Mouse (Mus musculus): ENCODE data around the gene Taf12. TPM values are rescaled to one million over a fixed set of nuclear protein-coding genes. Genes with fewer than 3 reads are reported as not detected.

Taf12 gene
- polyA plus RNA-seq, 1 experiment from 2014 or later: 46.6 TPM

DNA sequence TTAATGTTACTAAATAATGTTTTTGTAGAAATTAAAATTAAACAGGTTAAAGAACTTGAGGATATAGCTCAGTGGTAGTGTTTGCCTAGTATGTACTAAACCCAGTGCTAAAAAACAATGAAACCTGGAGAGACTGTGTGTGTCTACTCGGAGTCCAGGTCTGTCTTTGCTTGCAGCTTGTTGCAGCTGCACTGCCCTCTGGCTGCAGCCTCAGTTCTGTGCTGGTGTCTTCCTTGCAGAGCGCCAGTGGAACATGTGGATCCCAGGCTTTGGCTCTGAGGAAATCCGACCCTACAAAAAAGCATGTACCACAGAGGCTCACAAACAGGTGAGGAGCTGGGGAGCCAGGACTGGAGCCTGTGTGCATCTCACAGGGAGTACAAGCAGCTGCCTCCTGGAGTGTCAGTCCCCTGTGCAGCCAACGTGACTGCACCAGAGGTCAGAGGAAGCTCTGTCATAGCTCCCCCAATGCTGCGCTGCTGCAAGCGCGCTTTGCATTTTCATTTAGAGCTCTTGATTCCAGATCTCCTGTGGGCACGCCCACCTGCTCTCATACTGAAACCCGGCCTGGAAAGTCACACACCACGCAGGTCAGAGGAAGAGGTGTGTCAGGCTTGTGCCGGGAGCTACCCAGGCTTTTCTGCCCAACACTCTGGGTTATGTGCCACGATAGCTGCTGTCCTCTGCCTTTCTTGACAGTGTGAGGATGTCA is 17.6 kb downstream of the Taf12 start:
- Histone ChIP-seq H3K4me1 (ENCODE audit: control insufficient read depth, insufficient read depth, low read length) (no peaks in the 10 kb centered on the region), H3K27ac (ENCODE audit: low read depth, low read length) (no peak overlapping the region), H3K9ac (ENCODE audit: low read depth, low read length) (no peak overlapping the region), H3K27me3 (ENCODE audit: control insufficient read depth, insufficient read depth, low read length) (no peaks in the 10 kb centered on the region), H3K36me3 (ENCODE audit: control insufficient read depth, insufficient read depth, low read length) (peaks cover 21% of the 10 kb centered on the region), H3K4me2 (replicated peaks; ENCODE audit: low read depth, low read length) (no peak overlapping the region), H3K9me3 (ENCODE audit: control insufficient read depth, low read length) (peaks cover 3% of the 10 kb centered on the region; the same call in 1 of the 2 replicates), H3K4me3 (ENCODE audit: low read length) (no peak overlapping the region)
- WGBS: 86% methylated on average over 12 of the region's 12 CpGs
- ATAC-seq (ENCODE audit: low FRiP score, low TSS enrichment): no peak

DNA sequence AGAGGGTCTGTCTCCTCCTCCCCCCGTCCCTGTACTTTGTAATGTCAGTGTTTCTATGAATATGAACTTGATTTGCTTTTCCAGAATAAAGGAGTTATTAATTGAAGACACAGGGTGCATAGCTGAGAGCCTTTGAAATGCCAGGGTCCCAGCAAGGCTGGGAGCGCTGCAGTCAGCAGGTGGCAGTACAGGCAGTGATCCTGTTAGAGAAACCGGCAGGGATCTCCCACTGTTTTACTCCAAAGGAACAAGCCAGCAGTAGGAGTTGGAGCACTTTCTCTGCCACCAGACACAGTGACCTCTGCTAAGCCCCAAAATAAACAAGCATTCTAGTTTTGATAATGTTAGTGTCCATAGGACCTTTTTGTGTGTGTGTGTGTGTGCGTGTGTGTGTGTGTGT is 18.8 kb downstream of the Taf12 start:
- Histone ChIP-seq H3K36me3 (ENCODE audit: control insufficient read depth, insufficient read depth, low read length) (peaks cover 21% of the 10 kb centered on the region), H3K9me3 (ENCODE audit: control insufficient read depth, low read length) (peaks cover 3% of the 10 kb centered on the region; the same call in 1 of the 2 replicates), H3K9ac (ENCODE audit: low read depth, low read length) (no peak overlapping the region), H3K4me3 (ENCODE audit: low read length) (no peak overlapping the region), H3K27me3 (ENCODE audit: control insufficient read depth, insufficient read depth, low read length) (no peaks in the 10 kb centered on the region), H3K4me1 (ENCODE audit: control insufficient read depth, insufficient read depth, low read length) (no peaks in the 10 kb centered on the region), H3K4me2 (replicated peaks; ENCODE audit: low read depth, low read length) (no peak overlapping the region), H3K27ac (ENCODE audit: low read depth, low read length) (no peak overlapping the region)
- ATAC-seq (ENCODE audit: low FRiP score, low TSS enrichment): no peak
- WGBS: 44% methylated on average over 4 of the region's 4 CpGs

GRCm38 (mm10) chr4:132293682-132294240 is 19.6 kb downstream of the Taf12 start:
- Histone ChIP-seq H3K27me3 (ENCODE audit: control insufficient read depth, insufficient read depth, low read length) (no peaks in the 10 kb centered on the region), H3K9me3 (ENCODE audit: control insufficient read depth, low read length) (peaks cover 3% of the 10 kb centered on the region; the same call in 1 of the 2 replicates), H3K9ac (ENCODE audit: low read depth, low read length) (no peak overlapping the region), H3K4me3 (ENCODE audit: low read length) (no peak overlapping the region), H3K4me2 (replicated peaks; ENCODE audit: low read depth, low read length) (no peak overlapping the region), H3K36me3 (ENCODE audit: control insufficient read depth, insufficient read depth, low read length) (peaks cover 21% of the 10 kb centered on the region), H3K4me1 (ENCODE audit: control insufficient read depth, insufficient read depth, low read length) (no peaks in the 10 kb centered on the region), H3K27ac (ENCODE audit: low read depth, low read length) (no peak overlapping the region)
- WGBS: 65% methylated on average over 7 of the region's 7 CpGs
- no peak for ATAC-seq (ENCODE audit: low FRiP score, low TSS enrichment)

DNA sequence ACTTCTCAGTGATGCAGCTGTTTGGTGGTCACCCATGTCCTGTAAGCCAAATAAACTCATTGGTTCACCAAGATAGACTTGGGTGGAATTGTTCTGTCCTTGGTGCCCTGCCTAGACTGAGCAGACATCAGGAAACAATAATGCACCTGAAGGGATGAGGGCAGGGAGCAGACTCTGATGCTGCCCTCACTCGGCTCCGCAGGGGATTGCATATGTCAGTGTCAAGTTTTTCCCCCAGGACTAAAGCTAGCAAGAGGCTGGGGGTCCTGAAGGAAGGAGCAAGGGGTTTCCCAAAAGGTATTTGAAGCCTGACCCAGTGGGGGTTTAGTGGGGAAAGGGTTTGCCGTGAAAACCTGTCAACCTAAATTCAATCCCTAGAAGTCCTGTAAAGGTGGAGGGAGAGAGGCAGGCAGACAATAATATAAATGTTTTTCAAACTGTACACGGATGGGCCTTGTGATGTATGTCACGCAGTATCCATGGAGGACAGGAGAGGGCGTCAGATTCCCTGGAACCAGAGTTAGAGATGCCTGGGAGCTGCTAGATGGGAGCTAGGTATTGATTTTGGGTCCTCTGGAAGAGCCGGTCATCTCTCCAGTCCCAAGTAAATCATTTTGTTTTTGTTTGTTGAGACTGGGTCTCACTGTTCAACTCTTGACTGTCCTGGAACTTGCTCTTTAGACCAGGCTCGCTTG is 21.7 kb downstream of the Taf12 start:
- no peak for ATAC-seq (ENCODE audit: low FRiP score, low TSS enrichment)
- WGBS: 51% methylated on average over 8 of the region's 8 CpGs
- H3K9me3 ChIP-seq (ENCODE audit: control insufficient read depth, low read length): peaks cover 3% of the 10 kb centered on the region; the same call in 1 of the 2 replicates

DNA sequence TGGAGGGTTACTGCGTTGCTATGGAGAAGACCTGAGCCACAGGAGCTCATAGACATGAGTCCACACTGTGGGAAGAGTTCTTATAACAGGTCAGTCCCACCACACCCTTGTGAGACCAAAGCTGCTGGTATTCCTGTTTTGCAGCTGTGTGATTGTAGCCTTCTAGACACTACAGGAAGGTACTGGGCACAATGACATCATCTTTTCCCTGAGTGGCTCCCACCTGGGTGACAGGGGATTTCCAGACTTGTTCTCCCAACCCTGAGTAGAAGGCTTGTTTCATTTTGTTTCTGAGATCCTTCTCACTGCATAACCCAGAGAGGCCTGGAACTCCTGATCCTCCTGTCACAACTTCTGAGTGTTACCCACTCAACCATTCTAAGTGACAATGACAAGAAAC is 25.7 kb downstream of the Taf12 start:
- H3K9ac ChIP-seq (ENCODE audit: low read depth, low read length): no peak overlapping the region
- no peak for ATAC-seq (ENCODE audit: low FRiP score, low TSS enrichment)
- H3K27me3 ChIP-seq (ENCODE audit: control insufficient read depth, insufficient read depth, low read length): no peaks in the 10 kb centered on the region
- no peak overlapping the region for H3K4me2 ChIP-seq (replicated peaks; ENCODE audit: low read depth, low read length)
- H3K9me3 ChIP-seq (ENCODE audit: control insufficient read depth, low read length): no peaks in the 10 kb centered on the region
- H3K4me3 ChIP-seq (ENCODE audit: low read length): no peak overlapping the region
- peaks cover 4% of the 10 kb centered on the region; the same call in 1 of the 2 replicates for H3K4me1 ChIP-seq (ENCODE audit: control insufficient read depth, insufficient read depth, low read length)
- 92% methylated on average over 1 of the region's 1 CpGs for WGBS
- no peak overlapping the region for H3K27ac ChIP-seq (ENCODE audit: low read depth, low read length)
- H3K36me3 ChIP-seq (ENCODE audit: control insufficient read depth, insufficient read depth, low read length): no peaks in the 10 kb centered on the region

More for the DNA sequence above, 21.7 kb downstream of the Taf12 start:
- Histone ChIP-seq H3K4me3 (ENCODE audit: low read length) (no peak overlapping the region), H3K36me3 (ENCODE audit: control insufficient read depth, insufficient read depth, low read length) (peaks cover 15% of the 10 kb centered on the region), H3K4me2 (replicated peaks; ENCODE audit: low read depth, low read length) (no peak overlapping the region), H3K9ac (ENCODE audit: low read depth, low read length) (no peak overlapping the region), H3K4me1 (ENCODE audit: control insufficient read depth, insufficient read depth, low read length) (no peaks in the 10 kb centered on the region), H3K27ac (ENCODE audit: low read depth, low read length) (no peak overlapping the region), H3K27me3 (ENCODE audit: control insufficient read depth, insufficient read depth, low read length) (no peaks in the 10 kb centered on the region)

DNA sequence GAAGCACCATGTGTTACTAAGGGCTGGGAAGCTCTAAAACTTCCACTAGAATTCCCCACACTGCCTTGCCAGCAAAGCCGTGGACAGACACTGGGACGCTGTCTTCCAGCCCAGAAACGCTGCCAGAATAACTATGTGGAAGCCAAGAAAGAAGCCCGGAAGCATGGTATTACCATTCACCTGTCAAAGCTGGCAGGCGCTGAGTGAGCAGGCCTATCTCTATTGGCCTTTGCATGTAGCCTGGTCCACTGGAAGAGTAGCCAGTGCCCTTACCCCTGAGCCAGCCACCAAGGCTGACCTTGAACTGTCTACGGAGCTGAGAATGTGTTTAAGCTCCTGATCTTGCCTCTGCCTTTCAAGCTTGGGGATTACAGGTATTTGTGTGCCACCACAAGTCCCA is 27.3 kb downstream of the Taf12 start:
- Histone ChIP-seq H3K4me1 (ENCODE audit: control insufficient read depth, insufficient read depth, low read length) (peaks cover 4% of the 10 kb centered on the region; the same call in 1 of the 2 replicates), H3K9me3 (ENCODE audit: control insufficient read depth, low read length) (no peaks in the 10 kb centered on the region), H3K27ac (ENCODE audit: low read depth, low read length) (no peak overlapping the region), H3K36me3 (ENCODE audit: control insufficient read depth, insufficient read depth, low read length) (no peaks in the 10 kb centered on the region), H3K9ac (ENCODE audit: low read depth, low read length) (no peak overlapping the region), H3K4me2 (replicated peaks; ENCODE audit: low read depth, low read length) (no peak overlapping the region), H3K27me3 (ENCODE audit: control insufficient read depth, insufficient read depth, low read length) (no peaks in the 10 kb centered on the region), H3K4me3 (ENCODE audit: low read length) (no peak overlapping the region)
- WGBS: 91% methylated on average over 6 of the region's 6 CpGs
- ATAC-seq (ENCODE audit: low FRiP score, low TSS enrichment): no peak

- H3K4me3 ChIP-seq (ENCODE audit: low read length): peak overlapping the region; percentile 48
- peaks cover 4% of the 10 kb centered on the region; the same call in 1 of the 2 replicates for H3K4me1 ChIP-seq (ENCODE audit: control insufficient read depth, insufficient read depth, low read length)
- 51% methylated on average over 16 of the region's 16 CpGs for WGBS
- no peaks in the 10 kb centered on the region for H3K36me3 ChIP-seq (ENCODE audit: control insufficient read depth, insufficient read depth, low read length)
- H3K4me2 ChIP-seq (replicated peaks; ENCODE audit: low read depth, low read length): peak overlapping the region; percentile 67
- H3K9ac ChIP-seq (ENCODE audit: low read depth, low read length): peak overlapping the region; percentile 62
- no peak overlapping the region; the same call in 1 of the 2 replicates for H3K27ac ChIP-seq (ENCODE audit: low read depth, low read length)
- no peaks in the 10 kb centered on the region for H3K9me3 ChIP-seq (ENCODE audit: control insufficient read depth, low read length)
- H3K27me3 ChIP-seq (ENCODE audit: control insufficient read depth, insufficient read depth, low read length): no peaks in the 10 kb centered on the region
- ATAC-seq (ENCODE audit: low FRiP score, low TSS enrichment): no peak
Observed at GRCm38 (mm10) chr4:132301965-132302938, 28.1 kb downstream of the Taf12 start.

DNA sequence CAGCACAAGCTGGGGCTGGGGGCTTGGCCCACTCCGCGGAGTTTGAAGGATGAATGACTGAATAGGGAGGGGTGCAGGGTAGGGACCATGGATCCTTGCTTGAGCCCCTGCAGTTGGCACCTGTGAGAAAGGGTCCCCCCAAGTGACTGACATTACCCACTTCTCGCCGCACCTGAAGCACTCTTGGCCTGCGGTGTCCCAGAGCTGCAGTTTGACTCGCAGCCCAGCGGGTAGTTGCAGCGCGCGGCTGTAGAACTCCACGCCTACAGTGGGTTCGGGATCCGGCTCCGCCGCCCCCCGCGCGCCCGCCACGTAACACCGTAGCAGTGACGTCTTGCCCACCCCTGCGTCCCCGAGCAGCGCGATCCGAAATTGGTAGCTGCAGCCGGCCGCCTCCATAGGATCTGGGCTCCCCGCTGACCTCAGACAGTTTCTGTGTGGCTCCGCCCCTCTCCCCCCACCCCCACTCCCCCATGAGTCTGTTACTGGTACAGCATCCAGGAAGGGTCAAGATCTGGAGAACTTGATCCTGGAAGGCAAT is 28.8 kb downstream of the Taf12 start, which contains the start of gene Rab42:
TSS of gene Rab42 (minus strand) at position 447 of the 541 bp plus-strand sequence.
- peak within 1 kb of the TSS; percentile 67 for H3K4me2 ChIP-seq (replicated peaks; ENCODE audit: low read depth, low read length)
- no peaks in the 10 kb centered on the region for H3K27me3 ChIP-seq (ENCODE audit: control insufficient read depth, insufficient read depth, low read length)
- under 1% methylated on average over 31 of the region's 31 CpGs for WGBS
- peaks cover 4% of the 10 kb centered on the region; the same call in 1 of the 2 replicates for H3K4me1 ChIP-seq (ENCODE audit: control insufficient read depth, insufficient read depth, low read length)
- peak within 1 kb of the TSS; percentile 48 for H3K4me3 ChIP-seq (ENCODE audit: low read length)
- no peak within 1 kb of the TSS; the same call in 1 of the 2 replicates for H3K27ac ChIP-seq (ENCODE audit: low read depth, low read length)
- peak within 1 kb of the TSS; percentile 62 for H3K9ac ChIP-seq (ENCODE audit: low read depth, low read length)
- no peaks in the 10 kb centered on the region for H3K9me3 ChIP-seq (ENCODE audit: control insufficient read depth, low read length)
- peak; percentile 79 for ATAC-seq (ENCODE audit: low FRiP score, low TSS enrichment)
- no peaks in the 10 kb centered on the region for H3K36me3 ChIP-seq (ENCODE audit: control insufficient read depth, insufficient read depth, low read length)
